ENCODE assay signal across 14 mouse cellular contexts in the genomic region with DNA sequence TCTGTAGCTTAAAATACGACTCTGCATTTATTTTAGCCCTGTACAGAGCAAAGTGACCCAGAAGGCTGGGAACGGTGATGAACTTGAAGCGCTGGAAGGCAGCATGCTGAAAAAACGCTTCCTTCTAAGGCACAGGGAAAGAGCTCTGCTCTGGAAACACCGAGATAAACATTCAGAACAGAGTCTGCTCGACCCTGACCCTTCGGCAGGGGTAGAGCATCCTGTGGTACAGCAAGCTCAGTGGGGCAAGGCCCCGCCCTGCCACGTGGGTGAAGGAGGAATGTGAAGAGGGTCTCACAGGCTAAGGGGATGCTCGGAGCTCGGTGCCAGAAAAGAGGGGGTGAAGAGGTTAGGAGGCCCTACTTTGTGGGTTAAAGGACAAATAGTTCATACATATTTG. TPM values are rescaled to one million over a fixed set of nuclear protein-coding genes. Genes with fewer than 3 reads are reported as not detected.
DNase-seq lines count a peak whose midpoint lies in the region; ATAC-seq and TF ChIP-seq lines count a peak whose summit lies in the region.
"Had no signal": no experiment of that assay in that cellular context is flagged by ENCODE, and none has a peak within 500 bp of the region (broad histone marks: within the 10 kb centered on the region; RNA-seq: fewer than 3 reads in every experiment).

No protein-coding gene starts in this region.

- peak overlapping the region; percentile 72; the same call in 1 of the 2 replicates for H3K4me2 ChIP-seq in hindbrain, embryonic 14.5 days (replicated peaks)
- H3K4me2 ChIP-seq in hindbrain, embryonic 12.5 days (replicated peaks): no peak overlapping the region; the same call in 1 of the 2 replicates
- H3K4me2 ChIP-seq in embryonic facial prominence, embryonic 12.5 days (replicated peaks): peak overlapping the region; percentile 79; the same call in 1 of the 2 replicates
- H3K4me2 ChIP-seq in liver, embryonic 13.5 days: peak overlapping the region; percentile 83; the same call in 1 of the 2 replicates
- H3K4me2 ChIP-seq in forebrain, postnatal 0 days (ENCODE audit: low read depth): no peak overlapping the region

- H3K27me3 ChIP-seq in hindbrain, embryonic 14.5 days (ENCODE audit: control insufficient read depth, insufficient read depth, low read length): no peaks in the 10 kb centered on the region
- no peaks in the 10 kb centered on the region; the same call in 1 of the 2 replicates for H3K27me3 ChIP-seq in hindbrain, embryonic 12.5 days
- no peaks in the 10 kb centered on the region for H3K27me3 ChIP-seq in C2C12 (ENCODE audit: control insufficient read depth, insufficient read depth, insufficient read length)
- H3K27me3 ChIP-seq in embryonic facial prominence, embryonic 12.5 days: no peaks in the 10 kb centered on the region
- no peaks in the 10 kb centered on the region for H3K27me3 ChIP-seq in liver, embryonic 13.5 days
- H3K27me3 ChIP-seq in forebrain, postnatal 0 days (ENCODE audit: insufficient read depth, low read length): no peaks in the 10 kb centered on the region

- H3K79me3 ChIP-seq in C2C12 (ENCODE audit: low read depth): peaks cover 12% of the 10 kb centered on the region

- H3K4me3 ChIP-seq in hindbrain, embryonic 14.5 days (replicated peaks; ENCODE audit: low read length): no peak overlapping the region
- no peak overlapping the region for H3K4me3 ChIP-seq in hindbrain, embryonic 12.5 days
- H3K4me3 ChIP-seq in C2C12 (ENCODE audit: insufficient read depth, poor library complexity, severe bottlenecking): no peak overlapping the region
- no peak overlapping the region for H3K4me3 ChIP-seq in embryonic facial prominence, embryonic 12.5 days
- H3K4me3 ChIP-seq in liver, embryonic 13.5 days (replicated peaks): no peak overlapping the region
- no peak overlapping the region for H3K4me3 ChIP-seq in forebrain, postnatal 0 days (ENCODE audit: low read depth, low read length)

- no peak for ATAC-seq in hindbrain, embryonic 14.5 days (ENCODE audit: low FRiP score)
- ATAC-seq in hindbrain, embryonic 12.5 days (ENCODE audit: low FRiP score): no peak
- ATAC-seq in embryonic facial prominence, embryonic 12.5 days (ENCODE audit: insufficient number of reproducible peaks, insufficient read depth, low FRiP score, low TSS enrichment): no peak
- no peak for ATAC-seq in liver, embryonic 13.5 days (ENCODE audit: low read depth)
- ATAC-seq in forebrain, postnatal 0 days: no peak
- ATAC-seq in granulocyte monocyte progenitor cell, adult 5-6 weeks (replicated peaks; ENCODE audit: poor library complexity, severe bottlenecking): no peak
- ATAC-seq: forebrain, embryonic 16.5 days had no signal

- 53% methylated on average over 11 of the region's 11 CpGs for WGBS in hindbrain, embryonic 14.5 days
- WGBS in hindbrain, embryonic 12.5 days: 47% methylated on average over 11 of the region's 11 CpGs
- WGBS in embryonic facial prominence, embryonic 12.5 days: 30% methylated on average over 11 of the region's 11 CpGs
- WGBS in liver, embryonic 13.5 days (ENCODE audit: insufficient replicate concordance): 28% methylated on average over 11 of the region's 11 CpGs
- 62% methylated on average over 11 of the region's 11 CpGs for WGBS in forebrain, postnatal 0 days

- H3K79me2 ChIP-seq in C2C12 (ENCODE audit: control insufficient read depth, insufficient read depth): peaks cover 26% of the 10 kb centered on the region

- H3ac ChIP-seq in C2C12 (ENCODE audit: control insufficient read depth, insufficient read length, low read depth): peak overlapping the region; percentile 6

- no peaks in the 10 kb centered on the region for H3K9me3 ChIP-seq in hindbrain, embryonic 14.5 days (ENCODE audit: control insufficient read depth, low read length)
- no peaks in the 10 kb centered on the region for H3K9me3 ChIP-seq in hindbrain, embryonic 12.5 days (replicated peaks)
- no peaks in the 10 kb centered on the region for H3K9me3 ChIP-seq in embryonic facial prominence, embryonic 12.5 days
- no peaks in the 10 kb centered on the region for H3K9me3 ChIP-seq in liver, embryonic 13.5 days (replicated peaks)
- H3K9me3 ChIP-seq in forebrain, postnatal 0 days (ENCODE audit: low read length): no peaks in the 10 kb centered on the region
- H3K9me3 ChIP-seq: liver, embryonic 15.5 days had no signal

- H3K4me1 ChIP-seq in hindbrain, embryonic 14.5 days (replicated peaks; ENCODE audit: control insufficient read depth, insufficient read depth, low read length): peaks cover 10% of the 10 kb centered on the region; the same call in 1 of the 2 replicates
- no peaks in the 10 kb centered on the region for H3K4me1 ChIP-seq in hindbrain, embryonic 12.5 days
- peaks cover 13% of the 10 kb centered on the region; the same call in 1 of the 2 replicates for H3K4me1 ChIP-seq in embryonic facial prominence, embryonic 12.5 days
- peaks cover 31% of the 10 kb centered on the region for H3K4me1 ChIP-seq in liver, embryonic 13.5 days (replicated peaks)
- H3K4me1 ChIP-seq in forebrain, postnatal 0 days (ENCODE audit: insufficient read depth): no peaks in the 10 kb centered on the region

- DNase-seq in hindbrain, embryonic 14.5 days (ENCODE audit: low spot score): no peak
- no peak for DNase-seq in liver, embryonic 13.5 days
- DNase-seq in forebrain, postnatal 0 days: no peak
- DNase-seq: adrenal gland, adult 8-10 months; cerebellum, adult 8-10 months; right cerebral cortex, postnatal 25 days; thymus, postnatal 4 days had no signal

- no peak for TF ChIP-seq CTCF in C2C12 (IDR thresholded peaks at IDR 0.05; ENCODE audit: control insufficient read depth, insufficient read depth, insufficient read length)
- no peak for TF ChIP-seq CTCF in forebrain, postnatal 0 days (IDR thresholded peaks at IDR 0.05; ENCODE audit: low read depth)

- no peaks in the 10 kb centered on the region for H3K36me3 ChIP-seq in hindbrain, embryonic 14.5 days (replicated peaks; ENCODE audit: control insufficient read depth, insufficient read depth)
- H3K36me3 ChIP-seq in hindbrain, embryonic 12.5 days: no peaks in the 10 kb centered on the region
- H3K36me3 ChIP-seq in C2C12 (ENCODE audit: control insufficient read depth, insufficient read depth): no peaks in the 10 kb centered on the region
- no peaks in the 10 kb centered on the region for H3K36me3 ChIP-seq in embryonic facial prominence, embryonic 12.5 days
- no peaks in the 10 kb centered on the region for H3K36me3 ChIP-seq in liver, embryonic 13.5 days
- no peaks in the 10 kb centered on the region for H3K36me3 ChIP-seq in forebrain, postnatal 0 days (ENCODE audit: insufficient read depth)
- H3K36me3 ChIP-seq: G1E; liver, embryonic 15.5 days had no signal

- no peak overlapping the region for H3K27ac ChIP-seq in hindbrain, embryonic 14.5 days
- H3K27ac ChIP-seq in hindbrain, embryonic 12.5 days: no peak overlapping the region
- no peak overlapping the region for H3K27ac ChIP-seq in embryonic facial prominence, embryonic 12.5 days
- H3K27ac ChIP-seq in liver, embryonic 13.5 days: no peak overlapping the region
- H3K27ac ChIP-seq in forebrain, postnatal 0 days (ENCODE audit: low read depth, low read length): no peak overlapping the region
- H3K27ac ChIP-seq: liver, embryonic 15.5 days had no signal

- H3K9ac ChIP-seq in hindbrain, embryonic 14.5 days: 0 out of 2 replicates have a peak overlapping the region, but pooled peaks have one; percentile 8
- H3K9ac ChIP-seq in hindbrain, embryonic 12.5 days: no peak overlapping the region; the same call in 1 of the 2 replicates
- H3K9ac ChIP-seq in embryonic facial prominence, embryonic 12.5 days: no peak overlapping the region
- no peak overlapping the region for H3K9ac ChIP-seq in liver, embryonic 13.5 days
- H3K9ac ChIP-seq in forebrain, postnatal 0 days: no peak overlapping the region
- H3K9ac ChIP-seq: liver, embryonic 15.5 days had no signal

TF ChIP-seq in C2C12, 6 proteins besides CTCF, POLR2A, EP300 and RAD21:
- TF ChIP-seq MAX (IDR thresholded peaks at IDR 0.05): no peak
- TF ChIP-seq USF1 (IDR thresholded peaks at IDR 0.05; ENCODE audit: low read depth): no peak
- TF ChIP-seq CEBPB (IDR thresholded peaks at IDR 0.05; ENCODE audit: low read depth): no peak
- no peak for TF ChIP-seq FOSL1 (IDR thresholded peaks at IDR 0.05; ENCODE audit: insufficient read depth, low read length, poor library complexity, severe bottlenecking)
- TF ChIP-seq MYOG (IDR thresholded peaks at IDR 0.05; ENCODE audit: control insufficient read depth, extremely low read depth, insufficient read length): no peak

RNA-seq across cellular contexts. Expression of a gene that starts 1.6 kb away (rescaled TPM):
- polyA plus RNA-seq in hindbrain, embryonic 14.5 days (2014; fragmentation: Nextera tagmentation; extraction: Ambion mirVana): 8.7 and 8.9 TPM in 2 replicates
- polyA plus RNA-seq in hindbrain, embryonic 12.5 days (2016; fragmentation: Nextera tagmentation; extraction: Ambion mirVana): 14.5 and 16.9 TPM in 2 replicates
- 8.5 TPM for polyA plus RNA-seq in C2C12 (2012; fragmentation: generic; extraction: Trizol)
- 20.5 and 22.9 TPM in 2 replicates for polyA plus RNA-seq in embryonic facial prominence, embryonic 12.5 days (2016; fragmentation: Nextera tagmentation; extraction: Ambion mirVana)
- 2.2 and 2.7 TPM in 2 replicates for polyA plus RNA-seq in liver, embryonic 13.5 days (2015; fragmentation: Nextera tagmentation; extraction: Ambion mirVana)
- total RNA-seq in forebrain, postnatal 0 days (2014; rRNA removed): 8.2 and 12.7 TPM in 2 replicates
- 3.3 and 5.2 TPM in 2 replicates for polyA plus RNA-seq in forebrain, postnatal 0 days (2015; fragmentation: Nextera tagmentation; extraction: Ambion mirVana)
- 10.5 and 11.9 TPM in 2 replicates for total RNA-seq in granulocyte monocyte progenitor cell, adult 5-6 weeks (2014; fragmentation: Nextera tagmentation)
- total RNA-seq in granulocyte monocyte progenitor cell, adult 5-6 weeks (2017): 7.4 and 8.3 TPM in 2 replicates

RNA-seq across cellular contexts. Expression of a gene that starts 48.0 kb away (rescaled TPM):
- polyA plus RNA-seq in hindbrain, embryonic 14.5 days (2014; fragmentation: Nextera tagmentation; extraction: Ambion mirVana): 0.20 and 0.26 TPM in 2 replicates
- 0.20 and 0.26 TPM in 2 replicates for polyA plus RNA-seq in hindbrain, embryonic 12.5 days (2016; fragmentation: Nextera tagmentation; extraction: Ambion mirVana)
- 0.09 TPM for polyA plus RNA-seq in C2C12 (2012; fragmentation: generic; extraction: Trizol)
- polyA plus RNA-seq in embryonic facial prominence, embryonic 12.5 days (2016; fragmentation: Nextera tagmentation; extraction: Ambion mirVana): not detected in 2 replicates
- 46.1 and 57.6 TPM in 2 replicates for polyA plus RNA-seq in liver, embryonic 13.5 days (2015; fragmentation: Nextera tagmentation; extraction: Ambion mirVana)
- 0.46 and 0.57 TPM in 2 replicates for total RNA-seq in forebrain, postnatal 0 days (2014; rRNA removed)
- polyA plus RNA-seq in forebrain, postnatal 0 days (2015; fragmentation: Nextera tagmentation; extraction: Ambion mirVana): 0.36 and 0.74 TPM in 2 replicates
- total RNA-seq in granulocyte monocyte progenitor cell, adult 5-6 weeks (2014; fragmentation: Nextera tagmentation): 0.28 TPM in 1 of 2 replicates, not detected in the other
- total RNA-seq in granulocyte monocyte progenitor cell, adult 5-6 weeks (2017): 0.47 TPM in 1 of 2 replicates, not detected in the other
- total RNA-seq: G1E had no signal
- polyA plus RNA-seq: G1E had no signal

Comparison
In these comparisons a context has a peak if more than half of its experiments do, and no peak if none do; other contexts are left out.
1. H3K4me2 ChIP-seq: peak in hindbrain, embryonic 14.5 days (single experiment), embryonic facial prominence, embryonic 12.5 days (single experiment) and liver, embryonic 13.5 days (single experiment); none in hindbrain, embryonic 12.5 days (single experiment) and forebrain, postnatal 0 days (single experiment).
2. RNA of a gene that starts 48.0 kb away (polyA plus RNA-seq): 46.1 to 57.6 TPM in liver, embryonic 13.5 days; 0.36 to 0.74 TPM in forebrain, postnatal 0 days, 0.20 to 0.26 TPM in hindbrain, embryonic 12.5 days, 0.20 to 0.26 TPM in hindbrain, embryonic 14.5 days, 0.09 TPM in C2C12 (single experiment) and not detected in embryonic facial prominence, embryonic 12.5 days; every median in the first group is over 10 times any median in the second.